Mouse (Mus musculus) gastrocnemius, adult 18-20 months (tissue): Measurements from ENCODE around the gene Slc5a6. TPM values are rescaled to one million over a fixed set of nuclear protein-coding genes. Genes with fewer than 3 reads are reported as not detected.
A peak's percentile ranks its signal among the peaks of the same experiment; 100 is the strongest.

Source experiments
- DNase-seq: peaks from one replicate; pipeline ENCODE4 v3.0.0; 2021; ENCODE audit warnings: low spot score
- long read RNA-seq, 2 experiments: library from polyadenylated mRNA; stranded (forward); transcript quantifications; one replicate each; pipeline ENCODE4 v2.0.0; 2021
- total RNA-seq, 2 experiments: library from RNA; stranded (reverse); gene quantifications; 2 replicates each; pipeline ENCODE4 v1.2.3; 2021

Slc5a6 gene
- 1 to 10 TPM; 4.3 to 5.7 TPM for total RNA-seq
- long read RNA-seq, experiment 1, partial matches to known transcripts: 0 of 7 reads
- long read RNA-seq, experiment 1, other reads (novel, unspliced or antisense): 2 of 7 reads
- long read RNA-seq, experiment 2, partial matches to known transcripts: 1 of 10 reads
- long read RNA-seq, experiment 2, other reads (novel, unspliced or antisense): 4 of 10 reads

GRCm38 (mm10) chr5:31048763-31049641 is at the start of gene Slc5a6:
TSS of gene Slc5a6 (minus strand) at chr5:31048924.
- peak; percentile 36 for DNase-seq

DNA sequence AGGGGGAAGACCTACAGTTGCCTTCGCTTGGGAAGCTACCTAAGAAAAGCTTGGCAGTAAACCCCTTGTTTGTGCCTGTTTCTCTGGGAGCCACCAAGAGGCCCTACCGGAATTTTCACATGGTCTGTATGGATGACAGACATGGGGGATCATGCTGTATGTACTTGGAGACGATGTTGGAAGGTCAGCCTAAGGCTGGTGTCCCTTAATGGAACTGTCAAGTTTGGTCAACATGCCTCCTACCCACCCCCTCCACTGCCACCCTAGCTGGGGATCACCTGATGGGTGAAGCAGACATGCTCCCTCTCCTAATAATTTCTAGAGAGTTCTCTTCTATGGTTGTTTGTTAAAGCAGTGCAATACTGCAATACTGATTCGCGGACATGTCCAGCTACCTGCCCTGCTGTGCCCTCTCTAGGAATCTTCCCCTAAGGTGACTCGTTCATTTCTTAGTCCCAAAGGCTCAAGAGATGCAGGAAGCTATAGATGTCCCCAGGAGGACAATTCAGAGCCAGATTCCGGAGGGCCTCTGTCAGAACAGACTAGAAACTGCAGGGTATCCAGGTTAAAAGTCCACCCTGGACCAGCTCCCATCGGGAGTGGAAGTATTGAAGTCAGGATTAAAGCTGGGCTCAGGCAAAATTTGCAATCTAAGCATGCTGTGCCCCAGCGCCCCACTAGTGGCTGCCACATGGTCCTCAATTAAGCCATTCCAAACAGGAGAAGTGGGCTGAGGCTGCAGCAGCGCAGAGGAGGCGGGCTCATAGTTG is 47.2 kb upstream of the Slc5a6 start:
- DNase-seq: no peak

- DNase-seq: peak; percentile 49
Measured at GRCm38 (mm10) chr5:31094799-31095691, 46.3 kb upstream of the Slc5a6 start.

- no peak for DNase-seq
Measured at GRCm38 (mm10) chr5:31094100-31094798, 45.5 kb upstream of the Slc5a6 start.

DNA sequence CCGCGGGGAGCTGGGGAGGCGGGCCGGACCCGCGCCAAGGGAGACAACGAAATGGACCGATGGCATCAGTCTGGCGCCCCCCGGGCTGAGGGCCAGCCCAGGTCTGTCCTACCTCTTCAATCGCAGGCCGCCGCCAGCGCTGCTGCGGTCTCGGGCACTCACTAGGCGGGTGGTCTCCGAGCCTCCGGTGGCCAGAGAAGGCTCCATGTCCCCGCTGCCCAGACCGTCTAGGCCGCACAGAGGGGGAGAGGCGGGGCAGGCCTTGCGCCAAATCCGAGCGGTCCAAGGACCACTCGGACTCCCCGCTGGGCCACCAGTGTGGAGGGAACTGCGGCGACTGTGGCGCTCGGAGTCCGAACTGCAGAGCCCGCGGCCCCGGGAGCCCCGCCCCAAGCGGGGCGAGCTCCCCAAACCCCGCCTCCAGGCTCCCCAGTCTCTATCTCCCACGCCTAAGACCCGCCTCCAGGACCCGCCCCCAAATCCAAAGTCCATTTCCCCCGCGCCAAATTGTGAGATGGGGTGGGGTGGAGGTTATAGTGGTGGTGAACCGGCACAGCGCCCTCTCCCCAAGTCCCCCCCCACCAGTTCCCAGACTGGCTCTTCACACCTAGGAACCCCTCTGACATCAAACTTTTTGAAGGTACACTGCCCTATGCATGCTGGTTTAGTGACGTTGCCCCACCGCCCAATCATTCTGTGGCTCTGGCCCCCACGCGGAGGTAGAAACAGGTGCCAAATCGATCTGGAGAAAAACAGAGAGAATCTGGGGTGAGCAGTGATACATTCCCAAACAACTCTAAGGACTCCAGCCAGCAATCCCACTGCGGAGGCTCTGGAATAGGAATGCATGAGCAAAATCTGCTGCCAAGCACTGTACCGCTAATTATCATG is 44.7 kb upstream of the Slc5a6 start:
- no peak for DNase-seq

- DNase-seq: no peak
Measured at GRCm38 (mm10) chr5:31092231-31092975, 43.7 kb upstream of the Slc5a6 start.

GRCm38 (mm10) chr5:31087131-31087530 is 38.4 kb upstream of the Slc5a6 start:
- DNase-seq: no peak

DNA sequence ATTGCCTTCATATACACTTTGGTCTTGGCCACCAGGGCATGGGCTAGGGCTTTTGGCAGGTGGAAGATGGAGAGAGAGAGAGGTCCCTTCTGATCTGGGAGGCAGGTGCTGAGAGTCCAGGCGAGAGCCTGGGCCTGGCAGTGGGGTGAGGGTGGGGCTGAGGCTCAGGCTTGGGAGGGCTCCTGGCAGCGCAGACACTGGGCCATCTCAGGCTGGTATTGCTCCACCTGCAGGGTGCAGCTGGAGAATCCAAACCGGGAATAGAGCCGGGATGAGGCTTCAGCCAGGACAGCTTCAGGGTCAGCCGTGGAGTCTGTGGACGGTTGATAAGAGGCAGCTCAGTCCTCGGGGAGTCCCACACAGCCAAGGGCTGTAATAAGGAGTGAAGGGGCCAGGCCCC is 37.9 kb upstream of the Slc5a6 start:
- no peak for DNase-seq

- DNase-seq: no peak
Measured at GRCm38 (mm10) chr5:31083949-31084348, 35.2 kb upstream of the Slc5a6 start.

- DNase-seq: no peak
Measured at GRCm38 (mm10) chr5:31082935-31083625, 34.4 kb upstream of the Slc5a6 start.

GRCm38 (mm10) chr5:31082355-31082754 is 33.6 kb upstream of the Slc5a6 start:
- peak; percentile 67 for DNase-seq

DNA sequence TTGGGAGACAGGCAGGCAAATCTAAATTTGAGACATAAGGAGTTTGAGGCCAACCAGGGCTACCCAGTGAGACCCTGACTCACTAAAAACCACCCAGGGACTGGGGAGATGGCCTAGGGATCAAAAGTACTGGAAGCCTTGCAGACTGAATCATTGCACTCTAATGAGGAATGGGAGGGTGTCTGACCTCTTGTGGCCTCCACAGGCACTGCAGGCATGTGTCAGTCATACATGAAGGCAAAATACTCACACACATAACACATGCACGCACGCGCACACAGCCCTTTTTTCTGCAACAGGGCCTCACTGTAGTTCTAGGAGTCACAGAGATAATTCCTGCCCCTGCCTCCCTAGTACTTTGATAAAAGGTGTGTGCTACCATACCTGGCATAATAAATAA is 32.7 kb upstream of the Slc5a6 start:
- no peak for DNase-seq

GRCm38 (mm10) chr5:31080795-31081164 is 32.1 kb upstream of the Slc5a6 start:
- no peak for DNase-seq

- DNase-seq: no peak
Measured at GRCm38 (mm10) chr5:31080059-31080794, 31.5 kb upstream of the Slc5a6 start.

DNA sequence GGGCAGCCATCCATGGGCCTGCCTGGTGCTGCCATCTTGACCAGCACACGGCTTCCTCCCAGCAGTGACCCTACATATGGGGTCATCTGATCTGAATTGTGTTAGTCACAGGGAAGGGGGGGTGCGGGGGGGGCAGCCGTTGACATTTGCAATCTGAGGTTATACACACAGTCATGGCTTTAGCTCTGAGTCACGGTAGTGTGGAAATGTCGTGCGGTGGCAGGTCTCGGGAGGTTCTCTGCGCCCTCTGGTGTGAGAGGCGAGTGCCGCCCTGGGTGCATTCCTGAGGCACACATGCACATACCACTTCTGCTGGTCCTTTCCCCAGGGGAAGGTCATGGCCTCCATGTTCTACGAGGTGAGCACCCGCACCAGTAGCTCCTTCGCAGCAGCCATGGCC is 27.6 kb upstream of the Slc5a6 start:
- DNase-seq: no peak

DNA sequence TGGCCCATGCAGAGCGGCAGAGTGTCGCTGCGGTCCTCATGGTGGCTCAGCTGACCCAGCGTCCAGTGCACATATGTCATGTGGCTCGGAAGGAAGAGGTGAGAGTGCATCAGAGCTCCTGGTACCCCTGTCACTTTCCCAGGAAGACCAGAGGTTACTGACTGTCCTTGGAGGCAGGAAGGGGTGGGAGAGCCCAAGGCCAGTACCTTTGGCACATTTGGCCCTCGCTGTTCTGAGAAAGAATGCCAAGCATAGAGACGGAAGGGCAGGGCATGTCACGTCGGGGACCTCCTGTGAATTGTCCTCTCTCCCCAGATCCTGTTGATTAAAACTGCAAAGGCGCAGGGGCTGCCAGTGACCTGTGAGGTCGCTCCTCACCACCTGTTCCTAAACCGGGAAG is 24.5 kb upstream of the Slc5a6 start:
- no peak for DNase-seq

GRCm38 (mm10) chr5:31071821-31072220 is 23.1 kb upstream of the Slc5a6 start:
- no peak for DNase-seq

DNA sequence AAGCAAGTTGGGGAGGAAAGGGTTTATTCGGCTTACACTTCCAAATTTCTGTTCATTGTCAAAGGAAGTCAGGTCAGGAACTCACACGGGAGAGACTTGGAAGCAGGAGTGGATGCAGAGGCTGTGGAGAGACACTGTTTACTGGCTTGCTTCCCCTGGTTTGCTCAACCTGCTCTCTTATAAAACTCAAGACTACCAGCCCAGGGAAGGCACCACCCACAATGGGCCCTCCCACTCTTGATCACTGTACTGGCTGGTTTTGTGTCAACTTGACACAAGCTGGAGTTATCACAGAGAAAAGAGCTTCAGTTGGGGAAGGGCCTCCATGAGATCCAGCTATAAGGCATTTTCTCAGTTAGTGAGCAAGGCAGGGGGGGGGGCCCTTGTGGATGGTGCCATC is 22.3 kb upstream of the Slc5a6 start:
- DNase-seq: no peak
